In genomic region chr3:34242126-34242525, GRCm38 (mm10) we compare ENCODE assay signal across 32 mouse cellular contexts.
"Had no signal": no experiment of that assay in that cellular context is flagged by ENCODE, and none has a peak within 500 bp of the region (broad histone marks: within the 10 kb centered on the region; RNA-seq: fewer than 3 reads in every experiment).

No protein-coding gene starts in this region.

- H3K4me1 ChIP-seq: limb, embryonic 10.5 days; limb, embryonic 12.5 days; limb, embryonic 13.5 days; limb, embryonic 15.5 days; liver, embryonic 12.5 days; liver, embryonic 13.5 days; liver, embryonic 15.5 days; lung, embryonic 15.5 days; megakaryocyte, embryonic 14.5 days; midbrain, embryonic 10.5 days; midbrain, embryonic 12.5 days; midbrain, embryonic 13.5 days; midbrain, embryonic 15.5 days; neural tube, embryonic 12.5 days had no signal

- H3K9me3 ChIP-seq: limb, embryonic 10.5 days; limb, embryonic 12.5 days; limb, embryonic 13.5 days; limb, embryonic 15.5 days; liver, embryonic 12.5 days; liver, embryonic 13.5 days; liver, embryonic 15.5 days; lung, embryonic 15.5 days; midbrain, embryonic 10.5 days; midbrain, embryonic 12.5 days; midbrain, embryonic 13.5 days; midbrain, embryonic 15.5 days; neural tube, embryonic 12.5 days had no signal

- H3K9ac ChIP-seq: limb, embryonic 12.5 days; limb, embryonic 13.5 days; limb, embryonic 15.5 days; liver, embryonic 12.5 days; liver, embryonic 13.5 days; liver, embryonic 14.5 days; liver, embryonic 15.5 days; liver, postnatal 0 days; lung, embryonic 14.5 days; lung, embryonic 15.5 days; midbrain, embryonic 12.5 days; midbrain, embryonic 13.5 days; midbrain, embryonic 15.5 days; neural tube, embryonic 12.5 days had no signal

- H3K4me3 ChIP-seq: left cerebral cortex, adult 2 months; limb, embryonic 10.5 days; limb, embryonic 12.5 days; limb, embryonic 13.5 days; limb, embryonic 15.5 days; liver, embryonic 12.5 days; liver, embryonic 13.5 days; liver, embryonic 15.5 days; lung, embryonic 15.5 days; megakaryocyte, embryonic 14.5 days; midbrain, embryonic 10.5 days; midbrain, embryonic 12.5 days; midbrain, embryonic 13.5 days; midbrain, embryonic 15.5 days; myocyte; neural tube, embryonic 12.5 days had no signal

- H3K36me3 ChIP-seq: limb, embryonic 10.5 days; limb, embryonic 12.5 days; limb, embryonic 13.5 days; limb, embryonic 15.5 days; liver, embryonic 12.5 days; liver, embryonic 13.5 days; liver, embryonic 15.5 days; lung, embryonic 15.5 days; midbrain, embryonic 10.5 days; midbrain, embryonic 12.5 days; midbrain, embryonic 13.5 days; midbrain, embryonic 15.5 days; neural tube, embryonic 12.5 days had no signal

- H3K27me3 ChIP-seq: liver, embryonic 12.5 days; liver, embryonic 13.5 days; liver, embryonic 15.5 days; lung, embryonic 15.5 days; megakaryocyte, embryonic 14.5 days; midbrain, embryonic 15.5 days; neural tube, embryonic 12.5 days had no signal

- ATAC-seq: liver, embryonic 12.5 days; liver, postnatal 0 days; lung, postnatal 0 days; midbrain, embryonic 13.5 days; midbrain, embryonic 15.5 days; midbrain, embryonic 16.5 days had no signal

- H3K27ac ChIP-seq: left cerebral cortex, adult 2 months; limb, embryonic 10.5 days; limb, embryonic 12.5 days; limb, embryonic 13.5 days; limb, embryonic 15.5 days; liver, embryonic 12.5 days; liver, embryonic 13.5 days; liver, embryonic 14.5 days; liver, embryonic 15.5 days; lung, embryonic 15.5 days; macrophage; midbrain, embryonic 10.5 days; midbrain, embryonic 12.5 days; midbrain, embryonic 13.5 days; midbrain, embryonic 15.5 days; neural tube, embryonic 12.5 days had no signal

- H3K4me2 ChIP-seq: limb, embryonic 12.5 days; limb, embryonic 13.5 days; limb, embryonic 15.5 days; liver, embryonic 11.5 days; liver, embryonic 12.5 days; liver, embryonic 13.5 days; liver, embryonic 15.5 days; lung, embryonic 14.5 days; lung, embryonic 15.5 days; midbrain, embryonic 12.5 days; midbrain, embryonic 13.5 days; midbrain, embryonic 15.5 days; neural tube, embryonic 12.5 days had no signal

- DNase-seq: left cerebral cortex, postnatal 4 days; liver; liver, embryonic 13.5 days; liver, postnatal 0 days; lung, adult 18-20 months; lung, adult 2 months; lung, embryonic 14.5 days; lung, postnatal 10 days; lung, postnatal 14 days; lung, postnatal 36 days; lung, postnatal 4 days; midbrain, embryonic 14.5 days had no signal
